ENCODE assay signal across 18 mouse cellular contexts in the genomic region with DNA sequence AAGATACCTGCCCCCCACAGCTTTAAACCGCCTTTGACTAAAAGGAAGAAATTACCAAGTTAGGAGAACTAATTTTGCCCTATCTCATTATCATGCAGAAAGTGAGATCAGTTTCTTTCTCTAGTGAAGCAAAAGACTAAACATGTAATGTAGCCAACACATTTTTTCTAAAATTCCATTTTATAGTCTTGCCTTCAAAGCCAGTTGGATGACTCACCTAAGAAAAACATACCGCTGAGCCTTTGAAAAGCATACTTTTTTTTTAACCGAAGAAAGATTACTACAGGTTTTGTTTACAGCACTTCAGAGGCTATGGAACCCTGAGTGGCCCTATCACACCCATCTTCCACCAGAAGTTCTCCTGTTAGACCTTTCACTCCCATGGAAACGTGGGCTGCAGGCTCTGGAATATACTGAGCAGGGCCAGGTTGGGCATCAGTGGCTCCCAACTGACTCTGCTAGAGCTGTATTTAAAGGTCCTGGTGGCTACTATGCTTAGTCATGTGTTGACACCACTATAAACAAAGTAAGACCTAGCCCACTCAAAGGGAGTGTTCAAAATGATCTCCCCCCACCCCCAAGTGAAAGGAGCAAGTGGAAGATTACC. TPM values are rescaled to one million over a fixed set of nuclear protein-coding genes. Genes with fewer than 3 reads are reported as not detected.
A peak's percentile ranks its signal among the peaks of the same experiment; 100 is the strongest.
DNase-seq lines count a peak whose midpoint lies in the region; ATAC-seq and TF ChIP-seq lines count a peak whose summit lies in the region.
"Had no signal": no experiment of that assay in that cellular context is flagged by ENCODE, and none has a peak within 500 bp of the region (broad histone marks: within the 10 kb centered on the region; RNA-seq: fewer than 3 reads in every experiment).

No protein-coding gene starts in this region.

- H3K27me3 ChIP-seq in lung, postnatal 0 days (replicated peaks; ENCODE audit: insufficient read depth, low read length), result no peaks in the 10 kb centered on the region
- H3K27me3 ChIP-seq: forebrain, embryonic 12.5 days had no signal

- no peak overlapping the region for H3K9ac ChIP-seq in lung, postnatal 0 days (replicated peaks; ENCODE audit: low read depth)
- H3K9ac ChIP-seq: forebrain, embryonic 12.5 days had no signal

- peaks cover 3% of the 10 kb centered on the region; the same call in 1 of the 2 replicates for H3K4me1 ChIP-seq in lung, postnatal 0 days (ENCODE audit: insufficient read depth, low read depth, low read length)
- H3K4me1 ChIP-seq: hindbrain, embryonic 10.5 days had no signal

- peak; percentile 25 for ATAC-seq in lung, postnatal 0 days

- 51% methylated on average over 4 of the region's 4 CpGs for WGBS in lung, postnatal 0 days

- H3K4me2 ChIP-seq in lung, postnatal 0 days (replicated peaks; ENCODE audit: low read depth, low read length), result no peak overlapping the region
- H3K4me2 ChIP-seq: forebrain, embryonic 12.5 days had no signal

- peak; percentile 19 for DNase-seq in lung, postnatal 0 days (ENCODE audit: low spot score)
- no peak for DNase-seq in lung, postnatal 10 days
- peak; percentile 82 for DNase-seq in Muller cell, postnatal 12 days (ENCODE audit: inconsistent ontology term)
- DNase-seq in induced T-regulatory cell, adult 2 months (ENCODE audit: low read depth), result peak; percentile 42
- DNase-seq in urinary bladder, adult 2 months (ENCODE audit: low spot score), result no peak
- DNase-seq in cerebellum, adult 11-12 months, result no peak
- DNase-seq in gastrocnemius, postnatal 36 days, result no peak
- DNase-seq: adrenal gland, postnatal 25 days; cerebellum, adult 8-10 months; gastrocnemius, postnatal 10 days; heart, adult 2 months; left cerebral cortex, postnatal 4 days; liver; right cerebral cortex, postnatal 4 days had no signal

- no peaks in the 10 kb centered on the region for H3K36me3 ChIP-seq in lung, postnatal 0 days (ENCODE audit: insufficient read depth, low read length)
- H3K36me3 ChIP-seq: embryonic facial prominence, embryonic 10.5 days; forebrain, embryonic 12.5 days; hindbrain, embryonic 10.5 days had no signal

- no peaks in the 10 kb centered on the region for H3K9me3 ChIP-seq in lung, postnatal 0 days (ENCODE audit: low read length)
- H3K9me3 ChIP-seq: embryonic facial prominence, embryonic 10.5 days; forebrain, embryonic 12.5 days; hindbrain, embryonic 10.5 days had no signal

- no peak for TF ChIP-seq EP300 in lung, postnatal 0 days (IDR thresholded peaks at IDR 0.05)

- H3K27ac ChIP-seq in lung, postnatal 0 days (ENCODE audit: low read length), result no peak overlapping the region
- H3K27ac ChIP-seq: embryonic facial prominence, embryonic 10.5 days; forebrain, embryonic 12.5 days; heart, adult 2 months; hindbrain, embryonic 10.5 days; left cerebral cortex, adult 2 months had no signal

- intact Hi-C loops in gastrocnemius, postnatal 36 days (cut with DNase I), result no loop called here

- no peak for TF ChIP-seq CTCF in lung, postnatal 0 days (IDR thresholded peaks at IDR 0.05)

- no peak overlapping the region for H3K4me3 ChIP-seq in lung, postnatal 0 days (ENCODE audit: low read depth, low read length)
- H3K4me3 ChIP-seq: embryonic facial prominence, embryonic 10.5 days; forebrain, embryonic 12.5 days; heart, adult 2 months; hindbrain, embryonic 10.5 days; left cerebral cortex, adult 2 months had no signal

RNA-seq across cellular contexts. Expression of gene Pfkp, which starts 22.0 kb away (rescaled TPM):
- 23.1 and 24.8 TPM in 2 replicates for polyA plus RNA-seq in lung, postnatal 0 days (2015; fragmentation: Nextera tagmentation; extraction: Ambion mirVana)
- 135 and 192 TPM in 2 replicates for polyA plus RNA-seq in urinary bladder, adult 2 months (2012; rRNA removed)
- total RNA-seq in gastrocnemius, postnatal 36 days (2021), result 1 to 10 TPM; 3.5 to 5.4 TPM

Comparison
In these comparisons a context has a peak if more than half of its experiments do, and no peak if none do; other contexts are left out.
1. DNase-seq: peak in lung, postnatal 0 days (single experiment), Muller cell, postnatal 12 days (single experiment) and induced T-regulatory cell, adult 2 months (single experiment); none in lung, postnatal 10 days (single experiment), urinary bladder, adult 2 months (single experiment), cerebellum, adult 11-12 months (single experiment) and gastrocnemius, postnatal 36 days (0 of 2).